Mouse (Mus musculus) CH12.LX (cell line): ENCODE results near the gene Rlf.

Source experiments
- CHD2 ChIP-seq: IDR thresholded peaks from 2 replicates; pipeline ENCODE4 v1.6.1; 2011; ENCODE audit warnings: low read length, improper control_type of control experiment
- HCFC1 ChIP-seq: IDR thresholded peaks from 2 replicates; pipeline ENCODE4 v1.6.1; 2012; ENCODE audit warnings: low read depth, mild to moderate bottlenecking, inconsistent platforms, low read length, improper control_type of control experiment
- POLR2A ChIP-seq: IDR thresholded peaks from 2 replicates; pipeline ENCODE4 v1.6.1; 2011; ENCODE audit warnings: low read depth, mild to moderate bottlenecking, improper control_type of control experiment, low read length
- POLR2AphosphoS2 ChIP-seq: IDR thresholded peaks from 2 replicates; pipeline ENCODE4 v1.6.1; 2011; ENCODE audit warnings: low read depth, low read length, improper control_type of control experiment
- SMC3 ChIP-seq: IDR thresholded peaks from 2 replicates; pipeline ENCODE4 v1.6.1; 2011; ENCODE audit warnings: low read depth, low read length, improper control_type of control experiment

DNA sequence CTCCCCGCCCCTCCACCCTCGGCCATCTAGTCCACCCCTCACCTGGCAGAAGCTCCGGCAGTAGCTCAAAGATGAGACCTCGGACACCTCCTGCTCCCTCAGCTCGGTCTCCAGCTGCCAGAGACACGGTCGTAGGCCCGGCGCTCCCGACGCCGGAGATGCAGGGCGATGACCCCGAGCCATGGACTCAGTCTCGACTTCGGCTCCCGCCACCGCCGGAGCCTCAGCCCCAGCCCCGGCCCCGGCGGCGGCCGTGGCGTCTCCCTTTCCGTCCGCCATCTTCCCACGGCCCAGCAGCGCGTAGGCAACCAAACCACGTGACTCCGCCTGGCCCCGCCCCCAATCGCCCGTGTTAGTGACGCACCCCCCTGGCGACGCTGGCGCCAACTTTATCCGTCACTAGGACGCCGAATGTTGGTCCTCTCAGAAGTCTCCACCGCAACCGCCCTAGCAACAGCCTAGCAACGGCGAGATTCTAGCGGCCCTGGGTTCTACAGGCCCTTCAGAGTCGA, at the start of gene Rlf:
- TF ChIP-seq SMC3 = no peak
- TF ChIP-seq HCFC1 = peak; percentile 90
- no peak for TF ChIP-seq POLR2AphosphoS2
- peak; percentile 94 for TF ChIP-seq POLR2A
- TF ChIP-seq CHD2 = no peak
